Mouse (Mus musculus) ovary, adult 18-20 months (tissue): ENCODE data around the gene Ap4b1.
"Not testable (repeated sequence)": the region's sequence is repeated elsewhere in the genome, so short reads cannot be mapped to it uniquely, and the experiment has no call there.

Experiments
- DNase-seq: peaks from one replicate; pipeline ENCODE4 v3.0.0; 2022; ENCODE audit warnings: low spot score, mixed read lengths

Ap4b1 gene

GRCm38 (mm10) chr3:103801631-103802531, 7.4 kb upstream of the Ap4b1 start:
- DNase-seq = peak; percentile 92

DNA sequence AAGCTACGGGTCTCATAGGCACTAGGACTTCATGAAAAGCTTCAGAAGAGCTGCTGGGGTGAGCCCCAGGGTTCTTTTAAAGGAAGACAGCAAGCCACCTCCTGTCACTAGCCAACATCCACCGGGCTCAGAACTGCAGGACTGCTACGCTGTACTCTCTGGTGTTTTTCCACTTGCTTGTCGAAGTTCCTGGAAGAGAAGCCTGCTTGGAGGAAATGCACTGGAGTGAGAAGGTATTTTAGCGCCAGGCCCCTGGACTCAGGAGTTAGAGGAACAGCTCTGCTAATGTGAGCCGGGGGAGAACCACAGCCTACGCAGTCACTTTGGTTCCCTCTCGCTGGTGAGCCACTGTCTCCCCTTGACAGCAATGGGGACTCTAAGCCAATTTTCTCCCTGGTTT, 6.5 kb upstream of the Ap4b1 start:
- no peak for DNase-seq

DNA sequence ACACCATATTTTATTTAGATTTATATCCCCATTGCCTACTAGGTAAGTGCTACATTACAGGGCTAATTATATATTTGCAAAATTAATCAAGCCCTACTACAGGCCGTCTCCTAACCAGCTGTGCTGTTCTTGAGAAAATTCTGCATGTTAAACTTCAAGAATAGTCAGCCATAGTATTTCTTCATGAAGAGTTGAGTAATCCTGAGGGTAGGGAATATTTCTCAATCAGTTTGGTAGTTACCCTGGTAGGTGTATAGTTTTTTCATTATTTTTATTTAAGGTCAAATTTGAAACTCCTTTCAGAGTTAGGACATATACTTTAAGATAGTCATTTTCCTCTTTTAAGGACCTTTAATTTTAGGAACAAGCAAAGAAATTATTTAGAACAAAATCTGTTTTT, 3.6 kb upstream of the Ap4b1 start:
- no peak for DNase-seq

- DNase-seq = no peak
Observed at GRCm38 (mm10) chr3:103809799-103810150, 455 bp downstream of the Ap4b1 start.

- no peak for DNase-seq
Observed at GRCm38 (mm10) chr3:103810967-103811366, 1.6 kb downstream of the Ap4b1 start.

DNA sequence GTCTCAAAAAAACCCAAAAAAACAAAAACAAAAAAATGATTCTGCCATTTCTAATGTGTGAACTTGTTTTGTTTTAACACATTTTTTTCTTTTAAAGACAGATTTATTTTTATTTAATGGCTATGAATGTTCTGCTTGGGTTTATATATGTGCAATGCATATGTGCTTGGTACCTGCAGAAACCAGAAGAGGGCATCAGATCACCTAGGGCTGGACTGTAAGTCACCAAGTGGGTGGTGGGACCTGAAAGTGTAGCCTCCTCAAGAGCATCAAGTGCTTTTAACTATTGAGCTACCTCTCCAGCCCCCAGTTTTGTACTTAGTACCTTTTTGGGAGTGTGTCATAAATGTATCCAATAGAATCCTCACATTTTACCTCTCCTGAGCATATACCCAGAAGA, 18.2 kb downstream of the Ap4b1 start:
- DNase-seq = no peak

DNA sequence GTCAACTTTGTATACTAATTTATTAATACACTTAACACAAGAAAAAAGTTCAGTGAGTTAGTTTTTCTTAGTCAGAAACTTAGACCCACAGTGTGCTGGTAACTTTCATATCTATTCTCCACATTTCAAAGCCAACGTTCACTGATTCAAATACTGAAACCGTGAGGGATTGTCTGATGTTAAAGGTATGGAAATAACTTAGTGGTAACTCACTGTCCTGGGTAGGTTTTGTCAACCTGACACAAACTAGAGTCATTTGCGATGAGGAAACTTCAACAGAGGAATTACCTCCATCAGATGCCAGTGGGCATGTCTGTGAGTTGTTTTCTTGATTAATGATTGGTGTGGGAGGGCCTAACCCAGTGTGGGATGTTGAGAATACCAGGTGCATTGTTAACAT, 19.7 kb downstream of the Ap4b1 start:
- no peak for DNase-seq

DNA sequence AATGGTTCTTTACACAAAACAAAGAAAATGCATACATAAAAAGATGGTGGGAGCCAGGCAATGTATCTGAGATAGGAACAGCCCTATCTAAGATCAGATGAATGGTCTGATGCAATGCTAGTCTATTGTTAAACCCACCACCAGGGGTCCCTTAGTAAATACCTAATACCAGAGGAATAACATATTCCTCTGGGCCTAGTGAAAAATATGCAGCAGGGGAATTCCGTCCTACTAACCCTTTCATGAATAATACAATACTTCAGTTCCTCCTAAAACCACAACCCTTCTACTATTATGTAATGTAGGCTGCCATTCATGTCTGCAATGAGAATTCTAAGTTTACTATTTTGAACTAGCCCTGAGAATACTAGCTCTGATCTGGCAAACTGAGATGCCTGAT, 21.4 kb downstream of the Ap4b1 start:
- not testable (repeated sequence) for DNase-seq

DNA sequence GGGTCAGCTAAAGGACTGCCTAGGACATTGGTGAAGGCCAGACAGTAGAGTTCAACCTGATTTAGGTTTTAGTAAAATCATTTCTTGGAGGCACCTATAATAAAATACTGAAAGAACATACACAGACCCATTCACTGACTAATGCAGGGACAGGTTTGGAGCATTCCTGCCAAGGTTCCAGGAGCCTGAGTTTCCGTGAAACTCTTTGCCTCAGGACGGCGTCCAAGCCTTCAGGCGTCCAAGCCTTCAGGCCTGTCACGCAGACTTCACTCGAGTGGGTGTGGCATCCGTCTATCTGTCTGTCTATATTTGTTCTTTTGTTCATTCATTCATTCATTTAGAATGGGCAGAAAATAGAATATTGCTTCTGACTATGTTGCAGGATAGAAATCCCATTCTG, 21.8 kb downstream of the Ap4b1 start:
- no peak for DNase-seq

GRCm38 (mm10) chr3:103832426-103832825, 23.1 kb downstream of the Ap4b1 start, which contains the start of gene Bcl2l15:
Gene Bcl2l15 (plus strand): TSS chr3:103832601.
- DNase-seq = no peak

- no peak for DNase-seq
Observed at GRCm38 (mm10) chr3:103834001-103834400, 24.7 kb downstream of the Ap4b1 start.

- no peak for DNase-seq
Observed at GRCm38 (mm10) chr3:103835272-103835950, 26.1 kb downstream of the Ap4b1 start.

GRCm38 (mm10) chr3:103835951-103836310, 26.6 kb downstream of the Ap4b1 start:
- no peak for DNase-seq

DNA sequence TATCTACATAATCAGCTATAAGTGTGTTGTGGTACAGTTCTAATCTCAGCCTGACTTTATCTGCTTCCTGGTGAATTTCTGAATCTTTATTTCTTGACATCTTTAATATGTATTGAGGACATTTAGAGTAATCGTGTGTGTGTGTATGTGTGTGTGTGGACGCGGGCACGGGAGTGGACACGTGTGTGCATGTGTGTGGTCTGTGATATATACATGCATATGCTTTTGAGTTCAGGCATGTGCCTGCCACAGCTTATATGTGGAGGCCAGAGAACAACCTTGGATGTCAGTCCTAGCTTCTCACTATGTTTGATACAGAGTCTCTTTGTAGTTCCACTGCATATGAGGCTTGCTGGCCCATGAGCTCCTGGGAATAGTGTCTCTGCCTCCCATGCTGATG, 27.1 kb downstream of the Ap4b1 start:
- no peak for DNase-seq

GRCm38 (mm10) chr3:103839711-103840110, 30.4 kb downstream of the Ap4b1 start:
- no peak for DNase-seq

DNA sequence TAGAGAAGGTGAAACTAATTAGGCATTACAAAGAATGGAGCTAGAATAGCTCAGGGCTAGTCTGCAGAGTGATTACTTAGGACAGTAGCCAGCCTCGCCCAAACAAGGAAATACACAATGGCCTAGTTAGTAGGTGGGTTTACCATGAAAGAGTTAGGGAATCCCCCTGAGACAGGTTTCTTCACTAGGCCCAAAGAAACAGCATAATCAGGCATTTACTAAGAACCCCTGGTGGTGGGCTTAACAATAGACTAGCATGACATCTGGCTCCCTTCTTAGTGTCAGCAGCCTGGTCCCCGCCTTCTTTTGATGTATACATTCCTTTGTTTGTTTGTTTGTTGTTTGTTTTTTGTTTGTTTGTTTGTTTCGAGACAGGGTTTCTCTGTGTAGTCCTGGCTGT, 30.9 kb downstream of the Ap4b1 start:
- not testable (repeated sequence) for DNase-seq

DNA sequence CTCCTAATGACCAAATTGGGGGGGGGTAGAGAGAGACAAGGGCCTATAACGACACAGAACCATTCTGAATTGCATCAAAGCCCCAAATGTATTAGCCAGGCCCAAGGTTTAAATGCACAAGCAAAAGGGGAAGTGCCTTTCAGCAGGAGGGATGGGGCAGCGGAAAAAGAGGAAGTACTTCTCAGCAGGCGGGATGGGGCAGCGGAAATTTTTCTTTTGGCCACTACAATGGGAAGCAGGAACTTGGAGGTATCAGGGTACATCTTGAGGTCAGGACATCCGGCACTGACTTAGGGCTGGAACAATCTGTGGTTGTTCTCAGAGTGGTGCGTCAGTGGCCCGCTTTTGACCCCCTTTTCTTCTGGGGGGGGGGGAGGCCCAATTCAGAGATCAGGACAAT, 31.6 kb downstream of the Ap4b1 start:
- not testable (repeated sequence) for DNase-seq

- DNase-seq = no peak
Observed at GRCm38 (mm10) chr3:103850644-103851363, 41.5 kb downstream of the Ap4b1 start.

DNA sequence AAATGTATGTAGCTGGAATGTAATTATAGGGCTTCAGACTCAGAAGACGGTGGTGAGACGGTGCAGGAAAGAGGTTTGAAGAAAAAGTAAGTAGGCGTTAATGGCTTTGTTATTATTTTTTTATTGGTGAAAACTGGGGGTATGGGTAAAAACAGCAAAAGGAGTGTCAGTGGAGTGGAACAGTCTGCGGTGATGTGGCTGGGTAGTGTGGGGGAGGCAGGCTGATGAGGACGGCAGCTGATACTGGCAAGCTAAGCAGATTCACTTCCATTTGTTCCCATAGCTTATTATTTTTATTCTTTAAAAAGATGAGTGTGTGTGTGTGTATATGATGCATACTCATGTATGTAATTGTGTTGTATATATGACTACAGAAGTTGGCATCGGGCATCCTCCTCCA, 42.2 kb downstream of the Ap4b1 start:
- DNase-seq = no peak

- DNase-seq = no peak
Observed at GRCm38 (mm10) chr3:103851882-103852281, 42.6 kb downstream of the Ap4b1 start.

GRCm38 (mm10) chr3:103852565-103853299, 43.4 kb downstream of the Ap4b1 start:
- DNase-seq = no peak

- DNase-seq = no peak
Observed at GRCm38 (mm10) chr3:103853804-103854203, 44.5 kb downstream of the Ap4b1 start.
